Mouse (Mus musculus) embryo, embryonic 10 days (tissue): ENCODE data around the gene Scnn1b.

Experiments
- DNase-seq: peaks from one replicate; pipeline ENCODE4 v3.0.0-alpha.2; 2015; ENCODE audit warnings: low spot score

Gene Scnn1b

DNA sequence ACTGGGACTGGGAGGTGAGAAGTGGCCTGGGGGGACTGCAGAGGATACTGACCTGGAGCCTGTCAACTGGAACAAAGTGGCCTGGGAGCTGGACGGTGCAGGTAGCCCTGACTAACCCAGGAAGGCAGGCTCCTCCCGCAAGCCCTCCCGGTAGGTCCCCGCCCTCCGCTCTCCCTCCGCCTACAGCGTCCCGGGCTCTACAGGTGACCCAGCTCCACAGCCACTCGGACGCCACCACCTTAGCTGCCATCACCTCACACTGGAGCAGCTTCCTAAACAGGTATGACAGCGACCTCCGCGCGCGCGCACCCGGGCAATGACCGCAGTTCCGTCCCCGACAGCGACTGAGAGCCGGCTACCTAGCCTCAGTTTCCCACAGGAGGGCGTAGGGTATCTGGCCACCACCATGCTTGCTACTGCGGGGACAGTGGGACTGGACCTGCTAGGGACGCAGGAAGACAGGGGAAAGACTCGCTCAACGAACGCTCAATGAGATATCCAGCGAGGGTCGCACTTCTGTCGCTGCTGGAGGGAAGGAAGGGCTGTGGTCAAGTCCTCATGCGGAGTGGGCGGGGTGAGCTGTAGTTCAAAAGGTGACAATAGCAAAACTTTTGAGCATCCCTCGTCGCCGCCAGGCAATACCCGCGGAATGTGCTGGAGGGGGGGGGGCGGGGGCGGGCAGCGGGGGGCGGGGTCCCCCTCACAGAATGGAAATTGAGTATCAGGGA, at the start of gene Scnn1b:
Gene Scnn1b (plus strand): TSS at position 181 of the 728 bp plus-strand sequence.
- peak; percentile 55 for DNase-seq

GRCm38 (mm10) chr7:121821632-121822031, 43.2 kb upstream of the Scnn1b start:
- DNase-seq: no peak

DNA sequence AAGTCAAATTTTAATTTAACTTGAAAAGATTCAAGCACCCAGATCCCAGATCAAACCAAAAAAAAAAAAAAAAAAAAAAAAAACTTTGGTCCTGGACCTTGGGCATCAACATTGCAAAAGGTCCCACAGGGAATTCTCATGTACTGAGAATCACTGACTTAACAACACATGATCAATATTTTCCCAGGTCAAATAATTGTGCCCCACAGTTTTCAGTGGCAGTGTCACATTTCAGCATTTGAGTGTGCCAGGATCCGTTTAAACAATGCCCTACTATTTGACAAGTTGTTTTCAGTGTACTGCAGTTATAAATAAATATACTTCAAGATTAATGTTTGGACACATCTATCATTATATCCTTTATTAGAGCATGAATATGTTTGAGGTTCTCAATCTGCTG, 36.4 kb upstream of the Scnn1b start:
- no peak for DNase-seq

- peak; percentile 9 for DNase-seq
Observed at GRCm38 (mm10) chr7:121835392-121835791, 29.4 kb upstream of the Scnn1b start.

GRCm38 (mm10) chr7:121836827-121837226, 28.0 kb upstream of the Scnn1b start:
- no peak for DNase-seq

DNA sequence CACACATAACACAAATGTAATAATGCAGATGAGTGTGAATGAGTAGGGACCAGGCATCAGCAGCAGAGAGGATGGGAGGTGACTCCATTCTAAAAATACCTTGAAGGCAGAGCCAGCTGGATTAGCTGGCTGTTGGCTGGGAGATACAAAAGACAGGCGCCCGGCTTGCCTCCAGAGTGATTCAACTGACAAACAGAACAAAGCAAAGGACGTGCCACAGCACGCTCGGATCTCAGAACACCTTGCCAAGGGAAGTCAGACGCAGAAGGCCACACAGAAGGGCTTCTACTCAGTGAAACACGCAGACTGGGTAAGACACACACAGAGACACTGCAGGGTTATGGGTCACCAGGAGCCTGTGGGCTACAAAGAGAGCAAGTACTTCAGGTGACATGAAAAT, 24.0 kb upstream of the Scnn1b start:
- no peak for DNase-seq

GRCm38 (mm10) chr7:121842234-121842633, 22.6 kb upstream of the Scnn1b start:
- no peak for DNase-seq

GRCm38 (mm10) chr7:121845964-121846363, 18.9 kb upstream of the Scnn1b start:
- DNase-seq: no peak

DNA sequence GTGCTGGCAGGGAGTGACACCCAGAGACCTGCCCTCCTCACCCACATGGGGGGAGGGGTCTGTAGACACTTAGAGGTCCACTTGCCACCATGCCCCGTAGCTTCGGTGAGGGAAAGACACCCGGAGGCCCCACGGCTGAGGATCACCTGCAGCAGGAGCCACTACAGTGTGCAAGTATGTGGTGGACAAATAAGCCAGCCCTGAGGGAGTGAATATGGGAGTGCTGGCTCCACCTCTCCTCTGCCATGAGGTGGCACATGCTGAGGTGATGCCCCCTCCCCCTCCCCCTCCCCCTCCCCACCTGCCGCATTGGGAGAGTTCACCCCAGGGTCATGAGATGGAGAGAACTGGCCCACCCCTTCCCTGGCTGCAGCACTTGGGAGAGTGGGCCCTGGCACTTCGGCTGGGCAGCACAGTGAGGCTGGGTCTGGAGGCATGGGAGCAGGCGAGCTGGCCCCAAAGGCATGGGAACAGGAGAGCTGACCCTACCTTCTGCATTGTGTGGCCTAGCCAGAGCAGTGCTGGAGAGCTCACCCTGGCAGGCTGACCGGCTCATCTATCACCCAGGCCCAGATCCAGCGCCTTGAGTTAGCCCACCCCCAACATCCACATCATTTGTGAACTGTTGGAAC, 16.2 kb upstream of the Scnn1b start:
- DNase-seq: no peak

DNA sequence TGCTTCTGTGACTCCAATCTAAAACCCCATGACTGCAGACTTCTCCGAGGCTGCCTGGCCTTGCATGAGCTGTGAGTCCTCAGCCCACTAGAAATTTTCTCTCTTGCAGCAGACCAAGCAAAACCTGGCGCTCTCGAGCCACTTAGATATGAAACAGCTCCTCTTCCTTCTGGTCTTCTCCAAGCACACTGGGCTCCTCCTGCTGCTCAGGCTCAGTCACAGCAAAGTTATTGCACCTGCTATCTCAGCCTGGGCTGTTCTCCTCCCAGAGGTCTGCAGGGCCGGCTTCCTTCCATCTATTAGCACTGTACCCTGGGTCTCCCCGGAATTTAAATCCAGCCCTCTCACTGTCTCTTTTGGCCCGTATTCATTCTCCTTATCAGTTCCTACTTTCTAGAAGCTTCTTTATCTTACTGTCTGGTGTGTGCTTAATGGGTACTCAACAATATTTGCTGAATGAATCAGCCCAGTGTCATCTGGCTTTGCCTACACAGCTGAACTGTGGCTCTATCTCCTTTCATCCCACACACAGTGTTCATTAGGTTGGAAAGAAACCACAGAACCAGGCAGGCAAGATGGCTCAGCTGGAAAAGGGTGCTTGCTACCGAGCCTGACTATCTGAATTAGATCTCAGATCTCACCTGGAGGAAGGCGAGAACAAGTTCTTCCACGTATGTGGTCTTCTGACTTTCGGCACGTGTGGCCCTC, 7.5 kb upstream of the Scnn1b start:
- DNase-seq: no peak

GRCm38 (mm10) chr7:121858939-121859338, 5.9 kb upstream of the Scnn1b start:
- DNase-seq: no peak

- no peak for DNase-seq
Observed at GRCm38 (mm10) chr7:121871631-121872030, 6.8 kb downstream of the Scnn1b start.

GRCm38 (mm10) chr7:121873998-121874397, 9.2 kb downstream of the Scnn1b start:
- no peak for DNase-seq

- DNase-seq: no peak
Observed at GRCm38 (mm10) chr7:121874784-121875183, 9.9 kb downstream of the Scnn1b start.

DNA sequence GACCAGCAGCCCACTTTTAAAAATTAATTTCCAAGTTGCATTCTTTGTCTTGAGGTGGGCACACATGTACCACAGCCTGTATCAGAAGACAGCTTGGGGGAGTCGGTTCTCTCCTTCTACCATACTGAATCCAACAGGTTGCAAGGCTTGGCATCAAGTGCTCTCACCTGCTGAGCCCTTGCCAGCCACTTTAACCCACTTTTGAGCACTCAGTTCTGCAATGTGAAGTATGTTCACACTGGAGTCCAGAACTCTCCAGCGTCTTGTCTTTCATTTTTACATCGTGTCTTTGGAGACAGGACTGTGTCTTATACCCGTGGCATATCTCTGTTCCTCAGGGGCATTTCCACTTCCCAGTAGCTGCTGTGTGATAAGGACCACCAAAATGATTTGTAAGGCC, 15.4 kb downstream of the Scnn1b start:
- DNase-seq: no peak

DNA sequence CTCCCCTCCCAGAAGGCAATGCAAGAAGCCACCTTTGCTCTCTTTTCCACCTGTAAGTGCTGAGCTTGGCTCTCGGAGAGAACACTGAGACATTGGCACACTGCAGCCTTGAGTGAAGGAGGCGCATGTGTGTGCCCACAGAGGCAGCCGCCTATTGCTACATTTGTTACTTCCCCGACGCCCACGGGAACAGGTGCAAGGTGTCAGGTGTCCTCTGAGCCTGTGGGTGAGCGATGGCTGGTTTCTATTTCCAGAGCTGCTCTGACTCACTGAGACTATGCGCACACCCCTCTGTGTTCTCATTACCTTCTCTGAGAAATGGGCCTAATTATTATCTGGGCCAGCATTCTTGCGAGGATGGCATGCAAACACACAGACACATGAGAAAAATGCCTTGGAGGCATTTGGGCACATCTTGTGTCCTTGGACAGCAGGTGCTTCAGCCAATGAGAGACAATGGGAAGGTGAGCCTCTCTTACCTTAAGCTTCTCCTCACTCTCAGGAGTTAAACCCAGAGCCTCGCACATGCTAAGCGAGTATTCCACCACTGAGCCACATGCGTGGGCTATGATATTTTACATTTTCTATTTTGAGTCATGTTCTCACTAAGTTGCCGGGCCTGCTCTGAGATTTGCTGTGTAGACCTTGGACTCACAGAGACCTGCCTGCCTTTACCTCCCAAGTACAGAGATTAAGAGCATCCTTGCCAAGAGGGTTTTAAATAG, 26.0 kb downstream of the Scnn1b start:
- no peak for DNase-seq

GRCm38 (mm10) chr7:121896689-121897088, 31.9 kb downstream of the Scnn1b start:
- DNase-seq: no peak

- peak; percentile 74 for DNase-seq
Observed at GRCm38 (mm10) chr7:121899311-121899710, 34.5 kb downstream of the Scnn1b start.

DNA sequence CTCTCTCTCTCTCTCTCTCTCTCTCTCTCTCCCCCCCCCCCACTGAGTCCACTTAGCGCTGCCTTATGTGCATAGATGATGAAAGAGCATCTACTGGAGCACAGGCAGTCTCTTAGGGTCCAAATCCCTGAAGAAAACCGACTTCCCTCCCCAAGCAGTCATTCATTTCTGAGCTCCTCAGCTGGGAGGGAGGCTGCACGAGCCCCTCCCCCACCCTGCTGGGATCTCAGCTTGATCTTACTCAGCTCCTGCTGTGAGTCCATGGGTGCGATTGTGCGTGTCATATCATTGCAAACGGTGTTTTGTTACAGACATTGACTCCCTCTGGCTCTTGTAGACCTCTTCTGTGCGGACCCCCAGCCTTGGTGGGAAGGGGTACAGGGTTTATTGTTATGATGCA, 35.1 kb downstream of the Scnn1b start:
- DNase-seq: no peak

DNA sequence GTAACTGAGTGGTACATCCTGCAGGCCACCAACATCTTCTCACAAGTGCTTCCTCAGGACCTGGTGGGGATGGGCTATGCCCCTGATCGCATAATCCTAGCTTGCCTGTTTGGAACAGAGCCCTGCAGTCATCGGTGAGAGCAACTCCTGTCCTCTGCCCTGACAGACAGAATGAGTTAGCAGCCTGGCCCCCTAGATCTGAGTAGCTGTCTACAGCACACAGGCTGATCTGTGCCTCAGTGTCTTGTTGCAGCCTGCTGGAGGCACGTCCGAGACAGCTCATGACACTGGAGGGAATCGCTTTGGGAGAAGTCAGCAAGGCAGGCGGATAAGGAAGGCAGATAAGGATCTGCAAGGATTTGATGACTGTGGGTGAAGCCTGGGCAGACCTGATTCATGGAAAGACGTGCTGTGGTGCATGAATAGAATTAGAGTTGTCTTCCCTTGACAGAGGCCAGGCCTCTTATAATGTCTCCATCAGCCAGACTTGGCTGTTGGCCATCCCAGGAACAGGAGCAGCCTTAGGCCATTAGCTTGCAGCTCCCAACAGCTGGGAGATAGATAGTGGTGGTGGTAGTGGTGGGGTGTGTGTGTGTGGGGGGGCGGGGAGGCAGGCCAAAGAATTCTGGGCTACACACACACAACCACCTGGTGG, 38.0 kb downstream of the Scnn1b start:
- DNase-seq: no peak

DNA sequence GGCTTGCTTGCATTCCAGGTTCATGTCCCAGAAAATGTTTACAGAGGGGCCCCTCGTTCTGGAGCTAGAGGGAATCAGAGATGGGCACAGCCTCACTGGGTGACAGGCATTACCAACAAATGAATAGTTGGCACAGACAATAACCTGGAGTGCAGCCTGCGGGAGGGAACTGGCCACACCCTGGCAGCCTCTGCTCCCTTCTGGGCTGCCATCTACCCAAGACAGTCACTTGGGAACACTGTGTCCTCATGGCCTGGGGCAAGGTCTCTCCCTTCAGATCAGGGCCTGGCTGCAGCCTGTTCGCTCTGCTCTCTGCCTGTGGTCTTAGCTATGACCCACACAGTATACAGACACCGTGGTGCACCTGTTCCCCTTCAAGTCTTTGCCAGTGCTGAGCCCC, 42.0 kb downstream of the Scnn1b start:
- no peak for DNase-seq

- DNase-seq: no peak
Observed at GRCm38 (mm10) chr7:121912250-121912649, 47.4 kb downstream of the Scnn1b start.
